ENCODE assay signal across 11 mouse cellular contexts in genomic region chr12:12349645-12350288, GRCm38 (mm10).
DNase-seq lines count a peak whose midpoint lies in the region; ATAC-seq and TF ChIP-seq lines count a peak whose summit lies in the region.
"Had no signal": no experiment of that assay in that cellular context is flagged by ENCODE, and none has a peak within 500 bp of the region (broad histone marks: within the 10 kb centered on the region; RNA-seq: fewer than 3 reads in every experiment).

No protein-coding gene starts in this region.

- H3K4me1 ChIP-seq in hindbrain, postnatal 0 days (ENCODE audit: insufficient read depth, low read length): no peaks in the 10 kb centered on the region
- H3K4me1 ChIP-seq in hindbrain, embryonic 13.5 days (replicated peaks): no peaks in the 10 kb centered on the region
- no peaks in the 10 kb centered on the region for H3K4me1 ChIP-seq in limb, embryonic 10.5 days
- H3K4me1 ChIP-seq: liver, embryonic 13.5 days had no signal

- H3K9me3 ChIP-seq in hindbrain, postnatal 0 days (ENCODE audit: low read length): no peaks in the 10 kb centered on the region
- H3K9me3 ChIP-seq in hindbrain, embryonic 13.5 days: no peaks in the 10 kb centered on the region
- H3K9me3 ChIP-seq in limb, embryonic 10.5 days (replicated peaks): no peaks in the 10 kb centered on the region
- H3K9me3 ChIP-seq: heart, embryonic 12.5 days; intestine, embryonic 15.5 days; liver, embryonic 13.5 days had no signal

- H3K27me3 ChIP-seq in hindbrain, postnatal 0 days (ENCODE audit: insufficient read depth, low read length): no peaks in the 10 kb centered on the region
- H3K27me3 ChIP-seq in hindbrain, embryonic 13.5 days: no peaks in the 10 kb centered on the region
- H3K27me3 ChIP-seq in limb, embryonic 10.5 days (ENCODE audit: low read depth, poor library complexity, severe bottlenecking): no peaks in the 10 kb centered on the region
- H3K27me3 ChIP-seq: heart, embryonic 12.5 days; intestine, embryonic 15.5 days; liver, embryonic 13.5 days had no signal

- WGBS in hindbrain, postnatal 0 days: 77% methylated on average over 6 of the region's 6 CpGs
- WGBS in hindbrain, embryonic 13.5 days: 84% methylated on average over 6 of the region's 6 CpGs
- WGBS in limb, embryonic 10.5 days: 78% methylated on average over 6 of the region's 6 CpGs

- no peak overlapping the region for H3K9ac ChIP-seq in hindbrain, postnatal 0 days (replicated peaks; ENCODE audit: low read length)
- H3K9ac ChIP-seq in hindbrain, embryonic 13.5 days: no peak overlapping the region
- H3K9ac ChIP-seq: heart, embryonic 12.5 days; intestine, embryonic 15.5 days; liver, embryonic 13.5 days had no signal

- H3K4me3 ChIP-seq in hindbrain, postnatal 0 days (ENCODE audit: low read length): no peak overlapping the region
- H3K4me3 ChIP-seq in hindbrain, embryonic 13.5 days: no peak overlapping the region
- no peak overlapping the region for H3K4me3 ChIP-seq in limb, embryonic 10.5 days
- H3K4me3 ChIP-seq: heart, embryonic 12.5 days; intestine, embryonic 15.5 days; liver, embryonic 13.5 days had no signal

- no peak for ATAC-seq in hindbrain, postnatal 0 days
- no peak for ATAC-seq in hindbrain, embryonic 13.5 days (ENCODE audit: low FRiP score)
- ATAC-seq: intestine, embryonic 15.5 days had no signal

- H3K4me2 ChIP-seq in hindbrain, postnatal 0 days (ENCODE audit: low read depth, low read length): no peak overlapping the region
- H3K4me2 ChIP-seq in hindbrain, embryonic 13.5 days: no peak overlapping the region
- H3K4me2 ChIP-seq: heart, embryonic 12.5 days; intestine, embryonic 15.5 days; liver, embryonic 13.5 days had no signal

- no peaks in the 10 kb centered on the region for H3K36me3 ChIP-seq in hindbrain, postnatal 0 days (ENCODE audit: insufficient read depth, low read length)
- H3K36me3 ChIP-seq in hindbrain, embryonic 13.5 days: no peaks in the 10 kb centered on the region
- no peaks in the 10 kb centered on the region for H3K36me3 ChIP-seq in limb, embryonic 10.5 days
- H3K36me3 ChIP-seq: intestine, embryonic 15.5 days; liver, embryonic 13.5 days had no signal

- TF ChIP-seq CTCF in hindbrain, postnatal 0 days (IDR thresholded peaks at IDR 0.05; ENCODE audit: low read depth): 0 out of 2 replicates have a peak, but pooled peaks have one; percentile 14

- no peak for DNase-seq in hindbrain, postnatal 0 days (ENCODE audit: low spot score)
- peak; percentile 50 for DNase-seq in CD4-positive helper T cell, adult 2 months (ENCODE audit: low read depth, low spot score)
- peak; percentile 9 for DNase-seq in NIH3T3 (ENCODE audit: low read depth)
- peak; percentile 73 for DNase-seq in naive thymus-derived CD4-positive, alpha-beta T cell, adult 2 months (ENCODE audit: low read depth)
- no peak for DNase-seq in spleen, postnatal 36 days (ENCODE audit: low spot score in 2 of 2)
- no peak for DNase-seq in limb, embryonic 10.5 days (ENCODE audit: low spot score)
- DNase-seq in layer of hippocampus, adult 8-10 months (ENCODE audit: low spot score in 2 of 2): no peak
- DNase-seq: liver, embryonic 13.5 days had no signal

- H3K27ac ChIP-seq in hindbrain, postnatal 0 days: no peak overlapping the region
- no peak overlapping the region for H3K27ac ChIP-seq in hindbrain, embryonic 13.5 days
- no peak overlapping the region for H3K27ac ChIP-seq in limb, embryonic 10.5 days
- H3K27ac ChIP-seq: intestine, embryonic 15.5 days; liver, embryonic 13.5 days had no signal

Comparison
In these comparisons a context has a peak if more than half of its experiments do, and no peak if none do; other contexts are left out.
1. DNase-seq: peak in CD4-positive helper T cell, adult 2 months (single experiment), NIH3T3 (single experiment) and naive thymus-derived CD4-positive, alpha-beta T cell, adult 2 months (single experiment); none in hindbrain, postnatal 0 days (single experiment), spleen, postnatal 36 days (0 of 2), limb, embryonic 10.5 days (single experiment) and layer of hippocampus, adult 8-10 months (0 of 2).